ENCODE assay signal across 22 mouse cellular contexts in genomic region chr13:119279449-119279848, GRCm38 (mm10).
DNase-seq lines count a peak whose midpoint lies in the region; ATAC-seq and TF ChIP-seq lines count a peak whose summit lies in the region.
"Had no signal": no experiment of that assay in that cellular context is flagged by ENCODE, and none has a peak within 500 bp of the region (broad histone marks: within the 10 kb centered on the region; RNA-seq: fewer than 3 reads in every experiment).

No protein-coding gene starts in this region.

- no peak for TF ChIP-seq CTCF in lung, postnatal 0 days (IDR thresholded peaks at IDR 0.05)

- H3K9ac ChIP-seq in lung, postnatal 0 days (replicated peaks; ENCODE audit: low read depth) = no peak overlapping the region
- H3K9ac ChIP-seq: embryonic facial prominence, embryonic 13.5 days; embryonic facial prominence, embryonic 15.5 days; forebrain, embryonic 12.5 days had no signal

- TF ChIP-seq EP300 in lung, postnatal 0 days (IDR thresholded peaks at IDR 0.05) = no peak

- no peaks in the 10 kb centered on the region for H3K4me1 ChIP-seq in lung, postnatal 0 days (ENCODE audit: insufficient read depth, low read depth, low read length)
- H3K4me1 ChIP-seq: embryonic facial prominence, embryonic 13.5 days; embryonic facial prominence, embryonic 15.5 days; forebrain, embryonic 10.5 days; forebrain, embryonic 12.5 days had no signal

- no peak overlapping the region for H3K4me3 ChIP-seq in lung, postnatal 0 days (ENCODE audit: low read depth, low read length)
- H3K4me3 ChIP-seq: embryonic facial prominence, embryonic 13.5 days; embryonic facial prominence, embryonic 15.5 days; erythroblast, embryonic 14.5 days; forebrain, embryonic 10.5 days; forebrain, embryonic 12.5 days had no signal

- no peaks in the 10 kb centered on the region for H3K27me3 ChIP-seq in lung, postnatal 0 days (replicated peaks; ENCODE audit: insufficient read depth, low read length)
- H3K27me3 ChIP-seq: embryonic facial prominence, embryonic 13.5 days; embryonic facial prominence, embryonic 15.5 days; forebrain, embryonic 12.5 days had no signal

- peak; percentile 52 for ATAC-seq in lung, postnatal 0 days
- ATAC-seq: forebrain, embryonic 16.5 days had no signal

- 74% methylated on average over 8 of the region's 8 CpGs for whole genome bisulfite sequencing in lung, postnatal 0 days

- H3K9me3 ChIP-seq in lung, postnatal 0 days (ENCODE audit: low read length) = no peaks in the 10 kb centered on the region
- H3K9me3 ChIP-seq: embryonic facial prominence, embryonic 13.5 days; embryonic facial prominence, embryonic 15.5 days; forebrain, embryonic 10.5 days; forebrain, embryonic 12.5 days had no signal

- no peaks in the 10 kb centered on the region for H3K36me3 ChIP-seq in lung, postnatal 0 days (ENCODE audit: insufficient read depth, low read length)
- H3K36me3 ChIP-seq: embryonic facial prominence, embryonic 13.5 days; embryonic facial prominence, embryonic 15.5 days; forebrain, embryonic 10.5 days; forebrain, embryonic 12.5 days had no signal

- no peak overlapping the region for H3K27ac ChIP-seq in lung, postnatal 0 days (ENCODE audit: low read length)
- H3K27ac ChIP-seq: embryonic facial prominence, embryonic 13.5 days; embryonic facial prominence, embryonic 15.5 days; forebrain, embryonic 10.5 days; forebrain, embryonic 12.5 days had no signal

- DNase-seq in lung, adult 18-20 months = peak; percentile 8 to 18
- DNase-seq in lung, postnatal 25 days (ENCODE audit: low spot score) = no peak
- peak; percentile 50 for DNase-seq in lung, postnatal 0 days (ENCODE audit: low spot score)
- DNase-seq in lung, postnatal 10 days = peak; percentile 19
- peak; percentile 22 for DNase-seq in lung, postnatal 36 days
- no peak for DNase-seq in cerebellum, adult 9-10 months
- no peak for DNase-seq in adrenal gland, adult (ENCODE audit: inconsistent age in 2 of 2, low spot score in 1 of 2)
- DNase-seq: adrenal gland, adult 8-10 months; adrenal gland, postnatal 14 days; adrenal gland, postnatal 36 days; cerebellum, adult 11-12 months; cerebellum, adult 2 months; cerebellum, adult 9-11 months; cerebellum, postnatal 14 days; cerebellum, postnatal 36 days; embryo, embryonic 11 days had no signal

- H3K4me2 ChIP-seq in lung, postnatal 0 days (replicated peaks; ENCODE audit: low read depth, low read length) = no peak overlapping the region
- H3K4me2 ChIP-seq: embryonic facial prominence, embryonic 13.5 days; embryonic facial prominence, embryonic 15.5 days; forebrain, embryonic 12.5 days had no signal

Comparison
In these comparisons a context has a peak if more than half of its experiments do, and no peak if none do; other contexts are left out.
1. DNase-seq: peak in lung, adult 18-20 months (2 of 2), lung, postnatal 0 days (single experiment), lung, postnatal 10 days (single experiment) and lung, postnatal 36 days (single experiment); none in lung, postnatal 25 days (single experiment), cerebellum, adult 9-10 months (single experiment) and adrenal gland, adult (0 of 2).